Mouse (Mus musculus) common myeloid progenitor, adult 5-6 weeks (primary cell): ENCODE results near the gene Gm21477. TPM values are rescaled to one million over a fixed set of nuclear protein-coding genes. Genes with fewer than 3 reads are reported as not detected.
"Not testable (repeated sequence)": the region's sequence is repeated elsewhere in the genome, so short reads cannot be mapped to it uniquely, and the experiment has no call there.

Source experiments
- ATAC-seq: replicated peaks from 2 replicates; pipeline ENCODE4 v1.8.0; 2016; ENCODE audit warnings: low read depth, mild to moderate bottlenecking, moderate TSS enrichment, inconsistent platforms; ENCODE audit not compliant: poor library complexity, severe bottlenecking
- total RNA-seq: library from RNA; stranded (forward); fragments of 200-1000, 187-1606 nt; gene quantifications from 2 replicates; pipeline ENCODE4 v1.2.3, GENCODE M21; 2017

Gene Gm21477
- not detected in 2 replicates for total RNA-seq

DNA sequence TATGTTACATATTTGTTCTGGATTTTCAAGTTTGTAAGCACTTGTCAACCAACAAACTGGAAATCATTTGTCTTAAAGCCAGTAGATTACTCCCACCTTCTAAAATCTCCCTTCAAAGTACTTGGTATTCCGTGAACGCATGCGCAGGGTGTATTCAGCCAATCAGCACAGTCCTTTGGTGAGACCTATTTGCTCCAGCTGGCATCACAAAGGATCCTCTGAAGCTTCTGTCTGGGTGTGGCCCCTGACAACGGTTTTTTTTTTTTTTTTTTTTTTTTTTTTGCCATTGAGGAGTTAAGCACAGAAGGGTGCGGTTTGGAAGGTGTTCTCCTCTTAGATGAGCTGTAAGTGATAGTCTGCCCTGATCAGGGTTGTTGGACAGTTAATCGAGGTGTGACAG lies at the start of gene Gm21477:
Gene Gm21477 (plus strand): TSS at position 301 of the 400 bp plus-strand sequence.
- ATAC-seq, result not testable (repeated sequence)
